Mouse (Mus musculus) embryo, embryonic 10 days (tissue): ENCODE measurements around the gene Tppp3.

Experiments
- DNase-seq: peaks from one replicate; pipeline ENCODE4 v3.0.0-alpha.2; 2015; ENCODE audit warnings: low spot score

Gene Tppp3

GRCm38 (mm10) chr8:105467396-105467985, 3.8 kb downstream of the Tppp3 start:
- DNase-seq: no peak

GRCm38 (mm10) chr8:105466700-105467291, 4.5 kb downstream of the Tppp3 start:
- no peak for DNase-seq

GRCm38 (mm10) chr8:105466246-105466645, 5.1 kb downstream of the Tppp3 start:
- DNase-seq: no peak

GRCm38 (mm10) chr8:105464595-105464994, 6.7 kb downstream of the Tppp3 start:
- DNase-seq: no peak

- no peak for DNase-seq
Observed at GRCm38 (mm10) chr8:105461085-105461803, 10.1 kb downstream of the Tppp3 start.

- no peak for DNase-seq
Observed at GRCm38 (mm10) chr8:105455218-105455617, 16.1 kb downstream of the Tppp3 start.

GRCm38 (mm10) chr8:105454088-105454487, 17.2 kb downstream of the Tppp3 start:
- DNase-seq: no peak

GRCm38 (mm10) chr8:105453296-105453695, 18.0 kb downstream of the Tppp3 start:
- DNase-seq: no peak

- no peak for DNase-seq
Observed at GRCm38 (mm10) chr8:105451903-105452603, 19.3 kb downstream of the Tppp3 start.

- DNase-seq: no peak
Observed at GRCm38 (mm10) chr8:105450977-105451376, 20.3 kb downstream of the Tppp3 start.

GRCm38 (mm10) chr8:105448596-105448995, 22.7 kb downstream of the Tppp3 start:
- no peak for DNase-seq

GRCm38 (mm10) chr8:105448188-105448587, 23.1 kb downstream of the Tppp3 start:
- DNase-seq: no peak

- peak; percentile 82 for DNase-seq
Observed at GRCm38 (mm10) chr8:105446127-105446552, 25.2 kb downstream of the Tppp3 start.

- DNase-seq: peak; percentile 85
Observed at GRCm38 (mm10) chr8:105445296-105446126, 25.8 kb downstream of the Tppp3 start.

GRCm38 (mm10) chr8:105442661-105443060, 28.7 kb downstream of the Tppp3 start:
- no peak for DNase-seq

- DNase-seq: peak; percentile 81
Observed at GRCm38 (mm10) chr8:105441433-105441832, 29.9 kb downstream of the Tppp3 start.

- peak; percentile 82 for DNase-seq
Observed at GRCm38 (mm10) chr8:105438865-105439264, 32.5 kb downstream of the Tppp3 start.

GRCm38 (mm10) chr8:105437078-105437748, 34.1 kb downstream of the Tppp3 start:
- no peak for DNase-seq

GRCm38 (mm10) chr8:105436218-105436617, 35.1 kb downstream of the Tppp3 start:
- no peak for DNase-seq

GRCm38 (mm10) chr8:105434136-105434535, 37.2 kb downstream of the Tppp3 start:
- DNase-seq: no peak

GRCm38 (mm10) chr8:105433511-105433910, 37.8 kb downstream of the Tppp3 start:
- DNase-seq: no peak
